13 mouse cellular contexts compared by ENCODE assay signal in the genomic region with DNA sequence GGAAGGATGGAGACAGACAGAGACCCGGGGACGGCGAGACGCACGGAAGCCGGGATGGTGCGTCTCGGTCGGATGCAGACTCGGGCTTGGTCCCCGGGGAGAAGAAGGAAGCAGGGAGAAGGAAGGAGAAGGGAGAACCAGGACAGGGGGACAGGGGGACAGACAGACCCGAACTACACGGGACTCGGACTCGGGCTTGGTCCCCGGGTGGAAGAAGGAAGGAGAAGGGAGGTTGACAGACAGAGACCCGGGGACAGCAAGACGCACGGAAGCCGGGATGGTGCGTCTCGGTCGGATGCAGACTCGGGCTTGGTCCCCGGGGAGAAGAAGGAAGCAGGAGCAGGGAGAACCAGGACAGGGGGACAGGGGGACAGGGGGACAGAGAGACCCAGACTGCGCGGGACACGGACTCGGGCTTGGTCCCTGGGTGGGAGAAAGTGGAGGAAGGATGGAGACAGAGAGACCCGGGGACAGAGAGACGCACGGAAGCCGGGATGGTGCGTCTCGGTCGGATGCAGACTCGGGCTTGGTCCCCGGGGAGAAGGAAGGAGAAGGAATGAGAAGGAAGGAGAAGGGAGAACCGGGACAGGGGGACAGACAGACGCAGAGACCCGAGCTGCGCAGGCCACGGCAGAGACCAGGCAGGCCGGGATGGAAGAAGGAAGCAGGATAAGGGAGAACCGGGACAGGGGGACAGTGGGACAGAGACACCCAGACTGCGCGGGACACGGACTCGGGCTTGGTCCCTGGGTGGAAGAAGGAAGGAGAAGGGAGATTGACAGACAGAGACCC. TPM values are rescaled to one million over a fixed set of nuclear protein-coding genes. Genes with fewer than 3 reads are reported as not detected.
DNase-seq lines count a peak whose midpoint lies in the region; ATAC-seq and TF ChIP-seq lines count a peak whose summit lies in the region.
"Not testable (repeated sequence)": the region's sequence is repeated elsewhere in the genome, so short reads cannot be mapped to it uniquely, and the experiment has no call there.
"Had no signal": no experiment of that assay in that cellular context is flagged by ENCODE, and none has a peak within 500 bp of the region (broad histone marks: within the 10 kb centered on the region; RNA-seq: fewer than 3 reads in every experiment).

No protein-coding gene starts in this region.

- TF ChIP-seq CTCF in gastrocnemius, adult 2 months (IDR thresholded peaks at IDR 0.05); stomach, postnatal 0 days (IDR thresholded peaks at IDR 0.05; ENCODE audit: low read depth): not testable (repeated sequence)

- peaks cover 40% of the 10 kb centered on the region for H3K36me3 ChIP-seq in intestine, embryonic 14.5 days (ENCODE audit: control insufficient read depth, insufficient read depth, low read length)
- H3K36me3 ChIP-seq in limb, embryonic 13.5 days, result peaks cover 54% of the 10 kb centered on the region
- peaks cover 22% of the 10 kb centered on the region for H3K36me3 ChIP-seq in stomach, postnatal 0 days (ENCODE audit: control insufficient read depth, insufficient read depth, low read length)

- not testable (repeated sequence) for H3K9ac ChIP-seq in intestine, embryonic 14.5 days (ENCODE audit: low read length); limb, embryonic 13.5 days; stomach, postnatal 0 days (ENCODE audit: low read length)

- H3K4me2 ChIP-seq in intestine, embryonic 14.5 days (ENCODE audit: low read length); limb, embryonic 13.5 days (replicated peaks); stomach, postnatal 0 days (replicated peaks; ENCODE audit: low read depth): not testable (repeated sequence)

- intact Hi-C loops in gastrocnemius, adult 2 months (cut with DNase I), result not testable (repeated sequence)

- H3K4me3 ChIP-seq in gastrocnemius, adult 2 months; intestine, embryonic 14.5 days (ENCODE audit: low read depth, low read length); limb, embryonic 13.5 days; stomach, postnatal 0 days (ENCODE audit: low read depth, low read length): not testable (repeated sequence)

- ATAC-seq in intestine, embryonic 14.5 days (replicated peaks; ENCODE audit: low FRiP score, low TSS enrichment, low read depth); stomach, postnatal 0 days (ENCODE audit: low FRiP score, low TSS enrichment): not testable (repeated sequence)
- 0 out of 2 replicates have a peak, but pooled peaks have one; percentile 2 for ATAC-seq in limb, embryonic 13.5 days (ENCODE audit: low FRiP score, low read depth)

- TF ChIP-seq EP300 in stomach, postnatal 0 days (optimal IDR thresholded peaks at IDR 0.05), result not testable (repeated sequence)

- H3K27me3 ChIP-seq in intestine, embryonic 14.5 days (replicated peaks; ENCODE audit: control insufficient read depth, insufficient read depth, low read length); limb, embryonic 13.5 days; stomach, postnatal 0 days (ENCODE audit: control insufficient read depth, insufficient read depth, low read length): not testable (repeated sequence)

- H3K27ac ChIP-seq in gastrocnemius, adult 2 months; intestine, embryonic 14.5 days (ENCODE audit: low read depth); limb, embryonic 13.5 days; stomach, postnatal 0 days (replicated peaks): not testable (repeated sequence)

- not testable (repeated sequence) for H3K4me1 ChIP-seq in intestine, embryonic 14.5 days (replicated peaks; ENCODE audit: control insufficient read depth, insufficient read depth, low read length); limb, embryonic 13.5 days; stomach, postnatal 0 days (replicated peaks; ENCODE audit: control insufficient read depth, insufficient read depth)

- peaks cover 64% of the 10 kb centered on the region for H3K9me3 ChIP-seq in intestine, embryonic 14.5 days (ENCODE audit: control insufficient read depth, low read length)
- H3K9me3 ChIP-seq in limb, embryonic 13.5 days, result peaks cover 56% of the 10 kb centered on the region
- peaks cover 20% of the 10 kb centered on the region for H3K9me3 ChIP-seq in stomach, postnatal 0 days (ENCODE audit: control insufficient read depth, low read length)

- WGBS in intestine, embryonic 14.5 days, result 94% methylated on average over 49 of the region's 49 CpGs
- WGBS in limb, embryonic 13.5 days, result 87% methylated on average over 49 of the region's 49 CpGs
- WGBS in stomach, postnatal 0 days, result 94% methylated on average over 49 of the region's 49 CpGs

- DNase-seq in 416B (ENCODE audit: low read depth), result peak; percentile 73
- peak; percentile 12 for DNase-seq in adrenal gland, adult 2 months
- DNase-seq in embryo, embryonic 9.5 days (ENCODE audit: extremely low spot score), result peak; percentile 56
- peak; percentile 22 for DNase-seq in gastrocnemius, adult 2 months
- peak; percentile 76 for DNase-seq in intestine, embryonic 14.5 days (ENCODE audit: low spot score)
- peak; percentile 40 for DNase-seq in naive thymus-derived CD4-positive, alpha-beta T cell, adult 2 months (ENCODE audit: low read depth)
- DNase-seq in stomach, postnatal 0 days (ENCODE audit: low spot score), result peak; percentile 62

RNA-seq across cellular contexts. Expression of gene Gm21860, which starts 12.2 kb away (rescaled TPM):
- total RNA-seq in adrenal gland, adult 2 months (2021), result not detected
- polyA plus RNA-seq in adrenal gland, adult 2 months (2012; rRNA removed), result not detected in 2 replicates
- total RNA-seq in gastrocnemius, adult 2 months (2021), result not detected
- not detected in 2 replicates for polyA plus RNA-seq in intestine, embryonic 14.5 days (2014; fragmentation: Nextera tagmentation; extraction: Ambion mirVana)
- not detected in 2 replicates for polyA plus RNA-seq in limb, embryonic 13.5 days (2015; fragmentation: Nextera tagmentation; extraction: Ambion mirVana)
- polyA plus RNA-seq in stomach, postnatal 0 days (2015; fragmentation: Nextera tagmentation; extraction: Ambion mirVana), result not detected in 2 replicates
- total RNA-seq: adrenal gland, postnatal 14 days; gastrocnemius, postnatal 36 days; layer of hippocampus, postnatal 25 days had no signal
- polyA plus RNA-seq: cortical plate, adult 2 months; lung, embryonic 15.5 days had no signal

RNA-seq across cellular contexts. Expression of gene Gm47283, which starts 42.1 kb away (rescaled TPM):
- not detected for total RNA-seq in adrenal gland, adult 2 months (2021)
- polyA plus RNA-seq in adrenal gland, adult 2 months (2012; rRNA removed), result not detected in 2 replicates
- not detected for total RNA-seq in gastrocnemius, adult 2 months (2021)
- polyA plus RNA-seq in intestine, embryonic 14.5 days (2014; fragmentation: Nextera tagmentation; extraction: Ambion mirVana), result not detected in 2 replicates
- not detected in 2 replicates for polyA plus RNA-seq in limb, embryonic 13.5 days (2015; fragmentation: Nextera tagmentation; extraction: Ambion mirVana)
- polyA plus RNA-seq in stomach, postnatal 0 days (2015; fragmentation: Nextera tagmentation; extraction: Ambion mirVana), result not detected in 2 replicates
- total RNA-seq: adrenal gland, postnatal 14 days; gastrocnemius, postnatal 36 days; layer of hippocampus, postnatal 25 days had no signal
- polyA plus RNA-seq: cortical plate, adult 2 months; lung, embryonic 15.5 days had no signal

Comparison
In these comparisons a context has a peak if more than half of its experiments do, and no peak if none do; other contexts are left out.
1. DNase-seq: peak in every context shown above with its lines; median percentile 76 in intestine, embryonic 14.5 days; 73 in 416B; 62 in stomach, postnatal 0 days; 56 in embryo, embryonic 9.5 days; 40 in naive thymus-derived CD4-positive, alpha-beta T cell, adult 2 months; 22 in gastrocnemius, adult 2 months; 12 in adrenal gland, adult 2 months.